Mouse (Mus musculus): ENCODE results near the gene Kcnk3. TPM values are rescaled to one million over a fixed set of nuclear protein-coding genes. Genes with fewer than 3 reads are reported as not detected.
A peak's percentile ranks its signal among the peaks of the same experiment; 100 is the strongest.

The Kcnk3 gene
- total RNA-seq, 1 experiment = 0.31 TPM

GRCm38 (mm10) chr5:30588301-30588968 lies 465 bp downstream of the Kcnk3 start:
- Histone ChIP-seq H3K36me3 (ENCODE audit: control insufficient read depth, insufficient read depth, low read length, poor library complexity, severe bottlenecking) (no peaks in the 10 kb centered on the region), H3K27ac (ENCODE audit: insufficient read depth, low read depth, low read length, poor library complexity, severe bottlenecking) (no peak overlapping the region), H3K9me3 (ENCODE audit: control insufficient read depth, insufficient read depth, low read depth, low read length) (no peaks in the 10 kb centered on the region), H3K4me1 (ENCODE audit: control insufficient read depth in 2 of 2, insufficient read depth in 2 of 2, low read length in 2 of 2, poor library complexity in 1 of 2) (peaks cover 0 to 4% of the 10 kb centered on the region in 2 experiments; a peak in 1 of 4 replicates), H3K4me3 (ENCODE audit: insufficient read depth in 1 of 2, low read depth in 1 of 2, low read length in 2 of 2, poor library complexity in 1 of 2, severe bottlenecking in 1 of 2) (peak overlapping the region; percentile 56 to 69), H3K9ac (ENCODE audit: insufficient read depth, low read depth, low read length, poor library complexity, severe bottlenecking) (0 out of 2 replicates have a peak overlapping the region, but pooled peaks have one; percentile 22)
- in situ Hi-C loops (cut with MboI; ENCODE audit: low sequenced_read_pairs in 2 of 2, unreplicated experiment in 2 of 2) = no loop called here
- DNase-seq (ENCODE audit: low read depth, low spot score) = no peak
- TF ChIP-seq ZC3H11A (IDR thresholded peaks at IDR 0.05; ENCODE audit: borderline replicate concordance, low read depth, low read length) = no peak
- no peak for TF ChIP-seq ZNF384 (IDR thresholded peaks at IDR 0.05; ENCODE audit: low read depth, low read length)
- no peak for TF ChIP-seq CHD2 (IDR thresholded peaks at IDR 0.05; ENCODE audit: low read depth, low read length)
- no peak for TF ChIP-seq HCFC1 (IDR thresholded peaks at IDR 0.05; ENCODE audit: borderline replicate concordance, insufficient read depth, low read length)
- no peak for TF ChIP-seq MAFK (IDR thresholded peaks at IDR 0.05; ENCODE audit: insufficient read depth, low read depth, low read length)

GRCm38 (mm10) chr5:30589069-30589468 lies 1.1 kb downstream of the Kcnk3 start:
- no peaks in the 10 kb centered on the region for H3K9me3 ChIP-seq (ENCODE audit: control insufficient read depth, insufficient read depth, low read depth, low read length)
- H3K4me3 ChIP-seq (ENCODE audit: insufficient read depth in 1 of 2, low read depth in 1 of 2, low read length in 2 of 2, poor library complexity in 1 of 2, severe bottlenecking in 1 of 2) = peak overlapping the region; percentile 56 to 69
- DNase-seq (ENCODE audit: low read depth, low spot score) = no peak
- no peak overlapping the region for H3K27ac ChIP-seq (ENCODE audit: insufficient read depth, low read depth, low read length, poor library complexity, severe bottlenecking)
- H3K36me3 ChIP-seq (ENCODE audit: control insufficient read depth, insufficient read depth, low read length, poor library complexity, severe bottlenecking) = no peaks in the 10 kb centered on the region
- TF ChIP-seq ZC3H11A (IDR thresholded peaks at IDR 0.05; ENCODE audit: borderline replicate concordance, low read depth, low read length) (no peak), MAFK (IDR thresholded peaks at IDR 0.05; ENCODE audit: insufficient read depth, low read depth, low read length) (no peak), ZNF384 (IDR thresholded peaks at IDR 0.05; ENCODE audit: low read depth, low read length) (no peak), HCFC1 (IDR thresholded peaks at IDR 0.05; ENCODE audit: borderline replicate concordance, insufficient read depth, low read length) (no peak), CHD2 (IDR thresholded peaks at IDR 0.05; ENCODE audit: low read depth, low read length) (no peak)
- H3K9ac ChIP-seq (ENCODE audit: insufficient read depth, low read depth, low read length, poor library complexity, severe bottlenecking) = no peak overlapping the region
- H3K4me1 ChIP-seq (ENCODE audit: control insufficient read depth in 2 of 2, insufficient read depth in 2 of 2, low read length in 2 of 2, poor library complexity in 1 of 2) = peaks cover 0 to 4% of the 10 kb centered on the region in 2 experiments; a peak in 1 of 4 replicates
- in situ Hi-C loops (cut with MboI; ENCODE audit: low sequenced_read_pairs in 2 of 2, unreplicated experiment in 2 of 2) = no loop called here

DNA sequence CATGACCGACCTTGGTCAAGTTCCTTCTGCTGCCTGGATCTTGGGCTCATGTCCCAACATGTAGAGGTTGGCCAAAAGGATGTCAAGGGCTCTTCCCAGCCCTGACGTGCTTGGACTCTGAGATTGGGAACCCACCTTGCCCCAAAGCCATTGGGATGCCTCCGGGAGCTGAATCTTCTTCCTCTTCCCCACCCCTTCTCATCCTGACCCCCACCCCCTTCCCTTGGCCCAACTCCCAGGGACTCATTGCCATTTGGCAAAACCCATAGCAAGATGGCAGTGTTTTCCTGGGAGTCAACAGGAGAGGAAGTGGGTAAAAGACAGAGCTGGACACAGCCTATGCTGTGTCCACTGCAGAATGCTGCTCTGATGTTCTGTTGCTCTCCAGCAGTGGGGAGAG lies 1.6 kb downstream of the Kcnk3 start:
- no peak overlapping the region for H3K9ac ChIP-seq (ENCODE audit: insufficient read depth, low read depth, low read length, poor library complexity, severe bottlenecking)
- no peak for TF ChIP-seq ZNF384 (IDR thresholded peaks at IDR 0.05; ENCODE audit: low read depth, low read length)
- TF ChIP-seq CHD2 (IDR thresholded peaks at IDR 0.05; ENCODE audit: low read depth, low read length) = no peak
- no peak for TF ChIP-seq HCFC1 (IDR thresholded peaks at IDR 0.05; ENCODE audit: borderline replicate concordance, insufficient read depth, low read length)
- TF ChIP-seq ZC3H11A (IDR thresholded peaks at IDR 0.05; ENCODE audit: borderline replicate concordance, low read depth, low read length) = no peak
- TF ChIP-seq MAFK (IDR thresholded peaks at IDR 0.05; ENCODE audit: insufficient read depth, low read depth, low read length) = no peak
- no peaks in the 10 kb centered on the region for H3K9me3 ChIP-seq (ENCODE audit: control insufficient read depth, insufficient read depth, low read depth, low read length)
- no peak overlapping the region for H3K4me3 ChIP-seq (ENCODE audit: insufficient read depth in 1 of 2, low read depth in 1 of 2, low read length in 2 of 2, poor library complexity in 1 of 2, severe bottlenecking in 1 of 2)
- in situ Hi-C loops (cut with MboI; ENCODE audit: low sequenced_read_pairs in 2 of 2, unreplicated experiment in 2 of 2) = no loop called here
- H3K36me3 ChIP-seq (ENCODE audit: control insufficient read depth, insufficient read depth, low read length, poor library complexity, severe bottlenecking) = no peaks in the 10 kb centered on the region
- no peak overlapping the region for H3K27ac ChIP-seq (ENCODE audit: insufficient read depth, low read depth, low read length, poor library complexity, severe bottlenecking)
- H3K4me1 ChIP-seq (ENCODE audit: control insufficient read depth in 2 of 2, insufficient read depth in 2 of 2, low read length in 2 of 2, poor library complexity in 1 of 2) = peaks cover 0 to 4% of the 10 kb centered on the region in 2 experiments; a peak in 1 of 4 replicates
- no peak for DNase-seq (ENCODE audit: low read depth, low spot score)

DNA sequence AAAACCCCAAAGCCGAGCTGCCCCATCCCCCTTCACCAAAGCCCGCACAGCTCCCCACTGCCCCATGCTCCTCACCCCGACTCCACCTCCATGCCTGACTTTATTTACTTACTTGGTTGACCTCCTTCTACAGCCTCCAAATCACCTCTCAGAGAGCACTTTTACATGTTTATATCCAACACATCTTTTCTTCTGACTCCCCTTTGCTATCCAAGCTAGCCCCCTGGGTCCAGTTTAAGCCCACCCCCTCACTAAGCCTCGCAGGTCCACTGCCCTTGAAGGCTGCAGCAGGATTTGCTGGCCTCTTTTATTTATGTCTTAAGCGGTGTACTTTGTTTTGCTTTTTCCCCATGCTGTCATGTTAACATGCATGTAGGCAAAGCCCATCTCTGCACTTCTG lies 2.3 kb downstream of the Kcnk3 start:
- no peak overlapping the region for H3K9ac ChIP-seq (ENCODE audit: insufficient read depth, low read depth, low read length, poor library complexity, severe bottlenecking)
- H3K4me1 ChIP-seq (ENCODE audit: control insufficient read depth in 2 of 2, insufficient read depth in 2 of 2, low read length in 2 of 2, poor library complexity in 1 of 2) = peaks cover 0 to 4% of the 10 kb centered on the region in 2 experiments; a peak in 1 of 4 replicates
- no peaks in the 10 kb centered on the region for H3K9me3 ChIP-seq (ENCODE audit: control insufficient read depth, insufficient read depth, low read depth, low read length)
- no peak for TF ChIP-seq ZC3H11A (IDR thresholded peaks at IDR 0.05; ENCODE audit: borderline replicate concordance, low read depth, low read length)
- no peak for TF ChIP-seq HCFC1 (IDR thresholded peaks at IDR 0.05; ENCODE audit: borderline replicate concordance, insufficient read depth, low read length)
- TF ChIP-seq MAFK (IDR thresholded peaks at IDR 0.05; ENCODE audit: insufficient read depth, low read depth, low read length) = no peak
- no peak for TF ChIP-seq ZNF384 (IDR thresholded peaks at IDR 0.05; ENCODE audit: low read depth, low read length)
- TF ChIP-seq CHD2 (IDR thresholded peaks at IDR 0.05; ENCODE audit: low read depth, low read length) = no peak
- no peak overlapping the region for H3K27ac ChIP-seq (ENCODE audit: insufficient read depth, low read depth, low read length, poor library complexity, severe bottlenecking)
- DNase-seq (ENCODE audit: low read depth, low spot score) = no peak
- no peaks in the 10 kb centered on the region for H3K36me3 ChIP-seq (ENCODE audit: control insufficient read depth, insufficient read depth, low read length, poor library complexity, severe bottlenecking)
- in situ Hi-C loops (cut with MboI; ENCODE audit: low sequenced_read_pairs in 2 of 2, unreplicated experiment in 2 of 2) = no loop called here
- no peak overlapping the region for H3K4me3 ChIP-seq (ENCODE audit: insufficient read depth in 1 of 2, low read depth in 1 of 2, low read length in 2 of 2, poor library complexity in 1 of 2, severe bottlenecking in 1 of 2)
